Mouse (Mus musculus): ENCODE data around the gene Rxrb.
"Not testable (repeated sequence)": the region's sequence is repeated elsewhere in the genome, so short reads cannot be mapped to it uniquely, and the experiment has no call there.

The Rxrb gene

GRCm38 (mm10) chr17:34031465-34032173 is at the start of gene Rxrb, which contains the start of gene Slc39a7:
TSS of gene Rxrb (plus strand) at chr17:34031812.
TSS of gene Slc39a7 (minus strand) at chr17:34031682.
- peak; percentile 94 for DNase-seq (ENCODE audit: low spot score)

- DNase-seq (ENCODE audit: low spot score): peak; percentile 29
Measured at GRCm38 (mm10) chr17:33982136-33982535, 49.5 kb upstream of the Rxrb start.

GRCm38 (mm10) chr17:33991788-33992664 is 39.6 kb upstream of the Rxrb start:
- DNase-seq (ENCODE audit: low spot score): peak; percentile 51

GRCm38 (mm10) chr17:33994959-33995358 is 36.7 kb upstream of the Rxrb start:
- no peak for DNase-seq (ENCODE audit: low spot score)

- DNase-seq (ENCODE audit: low spot score): no peak
Measured at GRCm38 (mm10) chr17:33995651-33996050, 36.0 kb upstream of the Rxrb start.

- not testable (repeated sequence) for DNase-seq (ENCODE audit: low spot score)
Measured at GRCm38 (mm10) chr17:33997025-33997424, 34.6 kb upstream of the Rxrb start.

- not testable (repeated sequence) for DNase-seq (ENCODE audit: low spot score)
Measured at GRCm38 (mm10) chr17:33998697-33999096, 32.9 kb upstream of the Rxrb start.

- no peak for DNase-seq (ENCODE audit: low spot score)
Measured at GRCm38 (mm10) chr17:33999341-34000149, 32.1 kb upstream of the Rxrb start.

- peak; percentile 77 for DNase-seq (ENCODE audit: low spot score)
Measured at GRCm38 (mm10) chr17:34000150-34000537, 31.5 kb upstream of the Rxrb start, which contains the start of gene H2-K1. TSS of gene H2-K1 (minus strand) at chr17:34000347.

- DNase-seq (ENCODE audit: low spot score): not testable (repeated sequence)
Measured at GRCm38 (mm10) chr17:34000796-34001195, 30.8 kb upstream of the Rxrb start.

- DNase-seq (ENCODE audit: low spot score): no peak
Measured at GRCm38 (mm10) chr17:34003426-34003825, 28.2 kb upstream of the Rxrb start.

GRCm38 (mm10) chr17:34006570-34006969 is 25.0 kb upstream of the Rxrb start:
- no peak for DNase-seq (ENCODE audit: low spot score)

- DNase-seq (ENCODE audit: low spot score): no peak
Measured at GRCm38 (mm10) chr17:34010156-34010555, 21.5 kb upstream of the Rxrb start.

GRCm38 (mm10) chr17:34013436-34013835 is 18.2 kb upstream of the Rxrb start:
- DNase-seq (ENCODE audit: low spot score): no peak

- DNase-seq (ENCODE audit: low spot score): no peak
Measured at GRCm38 (mm10) chr17:34021539-34022413, 9.8 kb upstream of the Rxrb start.

- no peak for DNase-seq (ENCODE audit: low spot score)
Measured at GRCm38 (mm10) chr17:34022414-34022783, 9.2 kb upstream of the Rxrb start.

GRCm38 (mm10) chr17:34022987-34023386 is 8.6 kb upstream of the Rxrb start:
- DNase-seq (ENCODE audit: low spot score): no peak

- no peak for DNase-seq (ENCODE audit: low spot score)
Measured at GRCm38 (mm10) chr17:34023678-34024077, 7.9 kb upstream of the Rxrb start.

GRCm38 (mm10) chr17:34024317-34024821 is 7.2 kb upstream of the Rxrb start, which contains the start of gene Ring1:
TSS of gene Ring1 (minus strand) at chr17:34024680.
- no peak for DNase-seq (ENCODE audit: low spot score)

- DNase-seq (ENCODE audit: low spot score): no peak
Measured at GRCm38 (mm10) chr17:34024861-34025755, 6.5 kb upstream of the Rxrb start.

All from layer of hippocampus, adult 9-10 months (tissue).